Mouse (Mus musculus) T-helper 17 cell (primary cell): ENCODE results near the gene Rhox4g.
"Not testable (repeated sequence)": the region's sequence is repeated elsewhere in the genome, so short reads cannot be mapped to it uniquely, and the experiment has no call there.

ENCODE experiments used
- in situ Hi-C, 2 experiments: fragments of 300-600 bp; cut with MboI, MseI; formaldehyde crosslinking; loops; 1 replicate in 1 of 2; 2 replicates in 1 of 2; pipeline ENCODE4 v1.15.1; 2025; ENCODE audit warnings: high pct_unique_total_duplicates in 2 of 2

Rhox4g gene

GRCm38 (mm10) chrX:37651227-37651626 lies at the start of gene Rhox4g:
TSS of gene Rhox4g (minus strand) at chrX:37651327.
- in situ Hi-C loops, result not testable (repeated sequence)

- in situ Hi-C loops, result loop anchor here in 1 of 2 experiments (25.0 kb wide), 2 partner anchors 430 to 595 kb away; partner anchors contain the start of gene Rhox4a
These were observed 41.1 kb upstream of the Rhox4g start for GRCm38 (mm10) chrX:37692261-37692660.

- in situ Hi-C loops, result loop anchor here in 1 of 2 experiments (25.0 kb wide), 2 partner anchors 421 to 604 kb away; partner anchors contain the start of gene Rhox4a
These were observed 32.0 kb upstream of the Rhox4g start for GRCm38 (mm10) chrX:37683031-37683715.

- in situ Hi-C loops, result not testable (repeated sequence)
These were observed 22.1 kb upstream of the Rhox4g start, which contains the start of gene Rhox2h for GRCm38 (mm10) chrX:37673177-37673576. TSS of gene Rhox2h (minus strand) at chrX:37673277.

- in situ Hi-C loops, result not testable (repeated sequence)
These were observed 17.5 kb upstream of the Rhox4g start, which contains the start of gene Rhox3h for GRCm38 (mm10) chrX:37668664-37669063. TSS of gene Rhox3h (minus strand) at chrX:37668764.

GRCm38 (mm10) chrX:37643370-37643769 lies 7.8 kb downstream of the Rhox4g start, which contains the start of gene Rhox2g:
TSS of gene Rhox2g (minus strand) at chrX:37643470.
- in situ Hi-C loops, result not testable (repeated sequence)

GRCm38 (mm10) chrX:37628512-37628911 lies 22.6 kb downstream of the Rhox4g start, which contains the start of gene Rhox3g:
TSS of gene Rhox3g (minus strand) at chrX:37628612.
- in situ Hi-C loops, result not testable (repeated sequence)

- in situ Hi-C loops, result not testable (repeated sequence)
These were observed 43.5 kb downstream of the Rhox4g start, which contains the start of gene Rhox4f for GRCm38 (mm10) chrX:37607604-37608003. TSS of gene Rhox4f (minus strand) at chrX:37607704.
